Comparison of ENCODE assay signal across 10 mouse cellular contexts in genomic region chr6:3511612-3512011, GRCm38 (mm10). TPM values are rescaled to one million over a fixed set of nuclear protein-coding genes. Genes with fewer than 3 reads are reported as not detected.
DNase-seq lines count a peak whose midpoint lies in the region; ATAC-seq and TF ChIP-seq lines count a peak whose summit lies in the region.
"Had no signal": no experiment of that assay in that cellular context is flagged by ENCODE, and none has a peak within 500 bp of the region (broad histone marks: within the 10 kb centered on the region; RNA-seq: fewer than 3 reads in every experiment).

No protein-coding gene starts in this region.

- no peak for TF ChIP-seq CTCF in brain, embryonic 14.5 days (IDR thresholded peaks at IDR 0.05; ENCODE audit: borderline replicate concordance, extremely low read depth, insufficient read depth, insufficient read length)

- H3K9ac ChIP-seq in limb, embryonic 12.5 days (replicated peaks) = no peak overlapping the region

- H3K4me2 ChIP-seq in limb, embryonic 12.5 days = no peak overlapping the region

- peaks cover 28% of the 10 kb centered on the region for H3K4me1 ChIP-seq in forebrain, embryonic 10.5 days
- peaks cover 18% of the 10 kb centered on the region for H3K4me1 ChIP-seq in limb, embryonic 12.5 days (replicated peaks)

- no peaks in the 10 kb centered on the region for H3K27me3 ChIP-seq in forebrain, embryonic 10.5 days (ENCODE audit: poor library complexity, severe bottlenecking)
- no peaks in the 10 kb centered on the region for H3K27me3 ChIP-seq in limb, embryonic 12.5 days

- H3K9me3 ChIP-seq in forebrain, embryonic 10.5 days = no peaks in the 10 kb centered on the region
- no peaks in the 10 kb centered on the region for H3K9me3 ChIP-seq in limb, embryonic 12.5 days

- no peak for ATAC-seq in limb, embryonic 12.5 days (ENCODE audit: insufficient number of reproducible peaks, insufficient read depth, low FRiP score, low TSS enrichment, low read depth)

- no peaks in the 10 kb centered on the region for H3K36me3 ChIP-seq in forebrain, embryonic 10.5 days (replicated peaks)
- no peaks in the 10 kb centered on the region for H3K36me3 ChIP-seq in limb, embryonic 12.5 days

- peak overlapping the region; percentile 23; the same call in 1 of the 2 replicates for H3K4me3 ChIP-seq in forebrain, embryonic 10.5 days
- no peak overlapping the region for H3K4me3 ChIP-seq in limb, embryonic 12.5 days (replicated peaks)
- H3K4me3 ChIP-seq: heart, adult 2 months had no signal

- 45% methylated on average over 11 of the region's 11 CpGs for WGBS in forebrain, embryonic 10.5 days
- WGBS in limb, embryonic 12.5 days = 65% methylated on average over 11 of the region's 11 CpGs

- no peak for TF ChIP-seq POLR2A in brain, embryonic 14.5 days (IDR thresholded peaks at IDR 0.05; ENCODE audit: borderline replicate concordance, extremely low read depth, insufficient read depth, insufficient read length, poor library complexity, severe bottlenecking)

- H3K27ac ChIP-seq in forebrain, embryonic 10.5 days = peak overlapping the region; percentile 85
- H3K27ac ChIP-seq in limb, embryonic 12.5 days = 0 out of 2 replicates have a peak overlapping the region, but pooled peaks have one; percentile 50
- H3K27ac ChIP-seq: heart, adult 2 months had no signal

- peak; percentile 26 for DNase-seq in adrenal gland, postnatal 14 days
- peak; percentile 82 for DNase-seq in brain, embryonic 14.5 days (ENCODE audit: low read depth)
- peak; percentile 35 for DNase-seq in forebrain, embryonic 10.5 days (ENCODE audit: extremely low spot score, low spot score)
- no peak for DNase-seq in kidney, postnatal 4 days
- DNase-seq in frontal cortex, postnatal 25 days (ENCODE audit: low spot score in 2 of 2) = no peak
- no peak for DNase-seq in adipocyte (ENCODE audit: low spot score)
- no peak for DNase-seq in left cerebral cortex, adult 11 months (ENCODE audit: low spot score)
- DNase-seq: heart, adult 2 months; kidney, adult 8-10 months had no signal

RNA-seq across cellular contexts. Expression of gene Vps50, which starts 13.4 kb away (rescaled TPM):
- total RNA-seq in adrenal gland, postnatal 14 days (2021) = 19.6 and 20.3 TPM in 2 replicates
- polyA plus RNA-seq in brain, embryonic 14.5 days (2012; rRNA removed) = 21.1 and 24.7 TPM in 2 replicates
- polyA plus RNA-seq in forebrain, embryonic 10.5 days (2016; fragmentation: Nextera tagmentation; extraction: Ambion mirVana) = 35.1 and 37.2 TPM in 2 replicates
- polyA plus RNA-seq in limb, embryonic 12.5 days (2016; fragmentation: Nextera tagmentation; extraction: Ambion mirVana) = 33.5 and 37.2 TPM in 2 replicates

RNA-seq across cellular contexts. Expression of gene Hepacam2, which starts 13.5 kb away (rescaled TPM):
- 0.30 TPM in 1 of 2 replicates, not detected in the other for total RNA-seq in adrenal gland, postnatal 14 days (2021)
- 2.2 and 2.5 TPM in 2 replicates for polyA plus RNA-seq in brain, embryonic 14.5 days (2012; rRNA removed)
- polyA plus RNA-seq in forebrain, embryonic 10.5 days (2016; fragmentation: Nextera tagmentation; extraction: Ambion mirVana) = 0.58 and 0.77 TPM in 2 replicates
- polyA plus RNA-seq in limb, embryonic 12.5 days (2016; fragmentation: Nextera tagmentation; extraction: Ambion mirVana) = 0.30 and 0.31 TPM in 2 replicates

Comparison
In these comparisons a context has a peak if more than half of its experiments do, and no peak if none do; other contexts are left out.
1. DNase-seq: peak in adrenal gland, postnatal 14 days (single experiment), brain, embryonic 14.5 days (single experiment) and forebrain, embryonic 10.5 days (single experiment); none in kidney, postnatal 4 days (0 of 2), frontal cortex, postnatal 25 days (0 of 2), adipocyte (single experiment) and left cerebral cortex, adult 11 months (single experiment).